Mouse (Mus musculus) spleen, adult 2 months (tissue): Measurements from ENCODE around the gene Ifnar2.

Source experiments
- CTCF ChIP-seq: fragments of 200-500 bp; IDR thresholded peaks from 2 replicates; pipeline ENCODE4 v1.5.1; 2011; ENCODE audit warnings: mild to moderate bottlenecking, inconsistent platforms; ENCODE audit not compliant: insufficient read depth, insufficient read length, insufficient replicate concordance; ENCODE audit errors: extremely low read depth
- POLR2A ChIP-seq: fragments of 200-500 bp; IDR thresholded peaks from 2 replicates; pipeline ENCODE4 v1.6.1; 2011; ENCODE audit warnings: low read depth, low read length, inconsistent platforms

DNA sequence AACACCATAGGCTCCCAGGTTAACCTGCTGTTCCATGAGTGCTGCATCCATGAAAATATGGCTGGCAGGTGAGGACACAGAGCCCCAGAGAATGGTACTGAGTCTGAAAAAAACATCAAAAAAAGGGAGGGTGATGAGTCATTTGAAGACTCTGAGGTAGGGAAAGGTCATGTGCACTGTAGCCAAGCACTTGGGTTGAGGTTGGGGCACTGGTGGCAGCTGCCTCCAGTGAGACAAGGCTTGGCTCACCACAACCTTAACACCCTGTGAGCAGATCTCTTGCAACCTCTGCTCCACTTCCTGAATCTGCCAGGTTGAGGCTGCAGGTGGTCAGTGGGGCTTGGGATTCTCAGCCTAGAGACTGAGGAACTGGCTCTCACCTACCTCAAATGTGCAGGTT is 6.0 kb upstream of the Ifnar2 start:
- TF ChIP-seq CTCF (no peak), POLR2A (no peak)
